Mouse (Mus musculus): Measurements from ENCODE around the gene Ccdc78. TPM values are rescaled to one million over a fixed set of nuclear protein-coding genes. Genes with fewer than 3 reads are reported as not detected.
"Not testable (repeated sequence)": the region's sequence is repeated elsewhere in the genome, so short reads cannot be mapped to it uniquely, and the experiment has no call there.

Ccdc78 gene
- polyA plus RNA-seq, 1 experiment from 2014 or later: 0.05 TPM

DNA sequence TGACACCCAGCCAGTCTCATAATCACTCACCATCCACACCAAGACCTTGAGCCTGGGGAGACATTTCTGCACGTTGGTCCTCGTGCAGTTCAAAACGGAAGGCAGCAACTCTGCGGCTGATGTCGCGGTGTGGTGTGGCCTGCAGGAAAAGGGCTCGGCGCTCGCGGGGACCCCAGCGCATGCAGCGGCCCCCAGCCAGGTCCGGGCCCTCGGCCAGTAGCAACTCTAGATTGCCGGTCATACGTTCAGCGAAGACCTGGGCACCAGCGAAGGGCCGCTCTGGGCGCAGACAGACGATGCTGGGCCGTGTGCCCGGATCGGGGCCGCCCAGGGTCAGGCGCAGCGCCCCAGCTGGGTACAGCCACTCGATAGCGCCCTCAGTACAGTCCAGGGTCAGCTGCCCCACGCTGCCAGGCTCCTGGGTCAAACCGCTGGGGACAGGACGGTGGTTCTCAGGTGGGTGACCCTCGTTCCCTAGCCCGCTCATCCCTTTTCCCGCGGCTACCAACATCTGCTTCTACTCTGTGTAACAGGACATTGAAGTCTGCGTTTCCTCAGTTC lies 9.9 kb downstream of the Ccdc78 start:
- Histone ChIP-seq H3K9me3 (replicated peaks) (no peaks in the 10 kb centered on the region), H3K4me2 (peak overlapping the region; percentile 98), H3K4me3 (replicated peaks) (peak overlapping the region; percentile 83), H3K9ac (peak overlapping the region; percentile 80), H3K4me1 (replicated peaks) (peaks cover 38% of the 10 kb centered on the region), H3K36me3 (no peaks in the 10 kb centered on the region), H3K27ac (peak overlapping the region; percentile 34), H3K27me3 (peaks cover 1% of the 10 kb centered on the region; the same call in 1 of the 2 replicates)
- WGBS (ENCODE audit: insufficient replicate concordance): 1% methylated on average over 37 of the region's 37 CpGs
- peak; percentile 3 for ATAC-seq (ENCODE audit: low read depth)
- DNase-seq: no peak

DNA sequence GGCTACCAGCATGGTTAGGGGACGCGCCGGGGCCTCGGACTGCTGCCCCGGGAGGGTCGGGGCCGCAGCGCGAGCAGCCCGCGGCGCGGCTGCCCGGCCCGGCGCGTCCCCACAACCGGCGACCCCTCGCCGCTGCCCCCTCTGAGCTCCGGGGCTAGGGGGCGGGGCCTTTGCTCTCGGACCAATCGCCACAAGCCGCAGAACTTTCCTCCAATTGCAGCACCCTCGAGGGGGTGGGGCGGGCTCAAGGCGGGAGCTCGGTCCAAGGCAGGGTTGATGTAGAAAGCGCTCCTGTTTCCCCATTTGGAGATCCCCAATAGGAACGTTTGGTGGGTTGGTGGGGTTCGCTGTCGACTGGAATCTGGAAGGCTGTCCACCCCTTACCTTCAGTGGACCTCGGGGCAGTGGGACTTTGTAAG lies 10.6 kb downstream of the Ccdc78 start, which contains the start of gene Metrn:
Metrn (minus strand) TSS at position 186 of the 419 bp plus-strand sequence.
- Histone ChIP-seq H3K9me3 (replicated peaks) (no peaks in the 10 kb centered on the region), H3K27ac (peak within 1 kb of the TSS; percentile 34), H3K27me3 (peaks cover 6% of the 10 kb centered on the region; the same call in 1 of the 2 replicates), H3K4me3 (replicated peaks) (peak within 1 kb of the TSS; percentile 83), H3K9ac (peak within 1 kb of the TSS; percentile 80), H3K4me2 (peak within 1 kb of the TSS; percentile 98), H3K4me1 (replicated peaks) (peaks cover 35% of the 10 kb centered on the region), H3K36me3 (no peaks in the 10 kb centered on the region)
- under 1% methylated on average over 35 of the region's 35 CpGs for WGBS (ENCODE audit: insufficient replicate concordance)
- ATAC-seq (ENCODE audit: low read depth) (peak; percentile 78), DNase-seq (peak; percentile 83)

DNA sequence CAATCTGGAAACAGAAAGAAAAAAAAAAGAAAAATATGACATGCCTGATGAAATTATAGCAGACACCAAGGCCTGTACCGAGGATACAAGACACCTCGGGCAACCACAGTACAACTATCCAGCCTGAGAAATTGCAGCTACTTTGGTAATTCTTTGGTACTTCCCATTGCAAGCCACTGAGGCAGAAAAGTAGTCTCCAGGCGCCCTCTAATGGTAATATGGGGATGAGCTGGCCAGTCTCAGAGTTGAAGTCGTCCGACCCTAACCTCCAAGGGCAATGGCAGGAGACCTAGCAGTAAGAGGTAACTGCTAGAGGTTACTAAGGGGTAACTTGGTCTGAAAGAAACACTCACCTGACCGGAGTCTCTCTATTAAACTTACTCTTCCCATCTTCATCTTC lies 14.6 kb downstream of the Ccdc78 start:
- peaks cover 12% of the 10 kb centered on the region for H3K4me1 ChIP-seq (replicated peaks)
- ATAC-seq (ENCODE audit: low read depth) (no peak), DNase-seq (peak; percentile 62)
- no peak overlapping the region for H3K27ac ChIP-seq
- 5% methylated on average over 6 of the region's 6 CpGs for WGBS (ENCODE audit: insufficient replicate concordance)
- H3K9me3 ChIP-seq (replicated peaks): no peaks in the 10 kb centered on the region
- H3K27me3 ChIP-seq: peaks cover 34% of the 10 kb centered on the region
- H3K9ac ChIP-seq: no peak overlapping the region
- H3K4me3 ChIP-seq (replicated peaks): no peak overlapping the region
- no peaks in the 10 kb centered on the region for H3K36me3 ChIP-seq
- no peak overlapping the region for H3K4me2 ChIP-seq

DNA sequence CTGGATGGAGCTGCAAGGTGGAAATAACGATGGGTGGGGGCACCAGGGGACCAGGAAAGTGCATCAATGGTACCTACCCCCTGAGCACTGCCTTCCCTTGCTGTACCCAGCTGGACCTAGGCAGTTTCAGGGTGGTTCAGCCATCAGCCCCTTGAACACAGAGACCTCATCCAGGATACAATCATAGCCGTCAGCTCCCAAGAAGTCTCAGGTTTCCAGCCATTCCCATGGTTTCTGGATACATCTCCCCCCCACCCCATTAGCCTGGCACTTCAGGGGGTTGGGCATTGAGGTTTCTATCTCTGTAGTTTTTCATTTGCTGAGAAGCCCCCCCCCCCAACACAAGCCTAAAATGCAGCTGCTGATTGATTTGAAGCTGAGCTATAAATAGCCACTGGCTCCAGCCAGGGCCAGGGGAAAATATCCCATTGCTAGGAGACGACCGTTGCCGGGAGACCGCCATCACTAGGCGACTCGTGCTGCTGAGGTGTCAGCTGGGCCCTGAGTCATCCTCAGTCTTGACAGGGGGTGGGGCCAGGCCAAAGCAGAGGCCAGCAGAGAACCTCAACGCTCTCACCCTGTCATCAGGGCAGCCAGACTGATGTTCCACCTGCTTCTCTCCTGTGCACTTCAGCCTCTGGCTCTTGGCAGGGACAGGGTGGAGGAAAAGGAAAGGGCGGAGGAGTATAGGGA lies 16.6 kb downstream of the Ccdc78 start:
- H3K9ac ChIP-seq: no peak overlapping the region
- no peak overlapping the region for H3K4me3 ChIP-seq (replicated peaks)
- no peaks in the 10 kb centered on the region for H3K9me3 ChIP-seq (replicated peaks)
- H3K27me3 ChIP-seq: peaks cover 48% of the 10 kb centered on the region
- H3K4me2 ChIP-seq: no peak overlapping the region
- H3K27ac ChIP-seq: no peak overlapping the region
- ATAC-seq (ENCODE audit: low read depth) (no peak), DNase-seq (no peak)
- H3K4me1 ChIP-seq (replicated peaks): no peaks in the 10 kb centered on the region
- WGBS (ENCODE audit: insufficient replicate concordance): 11% methylated on average over 10 of the region's 10 CpGs
- no peaks in the 10 kb centered on the region for H3K36me3 ChIP-seq

DNA sequence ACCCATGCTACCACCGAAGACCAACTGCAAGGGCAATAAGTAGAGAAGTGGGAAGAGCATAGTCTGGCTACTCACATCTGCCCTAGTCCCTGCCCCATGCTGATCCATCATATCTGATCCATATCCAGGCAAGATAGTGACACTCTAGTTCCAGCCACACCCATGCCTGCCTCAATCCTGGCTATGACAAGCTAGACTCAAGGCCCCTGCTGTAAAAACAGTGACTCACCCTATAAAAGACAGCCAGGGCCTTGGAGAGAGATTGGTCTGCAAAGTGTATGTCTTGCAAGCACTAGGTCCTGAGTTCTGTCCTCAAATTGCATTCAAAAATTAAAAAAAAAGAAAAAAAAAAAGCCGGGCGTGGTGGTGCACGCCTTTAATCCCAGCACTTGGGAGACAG lies 20.1 kb downstream of the Ccdc78 start:
- H3K36me3 ChIP-seq: no peaks in the 10 kb centered on the region
- H3K27me3 ChIP-seq: peaks cover 80% of the 10 kb centered on the region
- H3K4me1 ChIP-seq (replicated peaks): peaks cover 13% of the 10 kb centered on the region
- no peaks in the 10 kb centered on the region for H3K9me3 ChIP-seq (replicated peaks)
- no peak overlapping the region for H3K4me2 ChIP-seq
- ATAC-seq (ENCODE audit: low read depth): no peak
- H3K4me3 ChIP-seq (replicated peaks): no peak overlapping the region
- H3K9ac ChIP-seq: no peak overlapping the region
- no peak for DNase-seq
- no peak overlapping the region for H3K27ac ChIP-seq
- WGBS (ENCODE audit: insufficient replicate concordance): 75% methylated on average over 4 of the region's 4 CpGs

DNA sequence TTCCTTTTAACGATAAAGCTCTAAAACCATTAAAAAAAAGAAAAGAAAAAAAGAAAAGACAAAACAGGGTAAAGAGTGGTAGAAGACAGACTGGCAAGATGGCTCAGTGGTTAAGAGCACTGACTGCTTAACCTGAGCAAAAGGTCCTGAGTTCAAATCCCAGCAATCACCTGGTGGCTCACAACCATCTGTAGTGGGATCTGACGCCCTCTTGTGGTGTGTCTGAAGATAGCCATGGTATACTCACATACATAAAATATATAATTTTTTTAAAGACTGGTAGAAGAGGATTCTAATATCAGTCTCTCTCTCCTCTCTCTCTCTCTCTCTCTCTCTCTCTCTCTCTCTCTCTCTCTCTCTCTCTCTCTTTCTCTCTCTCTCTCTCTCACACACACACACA lies 21.1 kb downstream of the Ccdc78 start:
- H3K9me3 ChIP-seq (replicated peaks); DNase-seq; H3K36me3 ChIP-seq; H3K9ac ChIP-seq; H3K4me2 ChIP-seq; H3K4me3 ChIP-seq (replicated peaks); ATAC-seq (ENCODE audit: low read depth); H3K27ac ChIP-seq: not testable (repeated sequence)
- 42% methylated on average over 2 of the region's 2 CpGs for WGBS (ENCODE audit: insufficient replicate concordance)
- peaks cover 82% of the 10 kb centered on the region for H3K27me3 ChIP-seq
- peaks cover 13% of the 10 kb centered on the region for H3K4me1 ChIP-seq (replicated peaks)

DNA sequence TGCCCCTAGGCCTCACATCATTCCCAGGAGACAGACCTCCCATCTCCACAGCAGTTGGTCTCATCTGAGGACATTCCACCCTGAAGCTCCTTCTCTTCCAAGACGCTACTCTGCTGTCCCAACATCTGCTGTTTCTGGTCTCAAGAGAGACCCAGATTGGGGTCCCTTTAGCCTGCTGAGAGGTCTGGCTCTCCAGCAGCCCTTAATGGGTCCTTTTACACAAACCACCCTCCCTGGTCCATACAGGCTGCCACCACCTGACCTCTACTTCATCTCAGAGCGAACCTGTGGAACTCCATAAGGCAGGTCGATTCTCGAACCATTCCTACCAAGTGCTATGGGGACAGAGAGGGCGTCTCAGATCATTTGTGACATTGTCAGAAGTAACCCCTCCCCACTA lies 21.6 kb downstream of the Ccdc78 start:
- H3K4me1 ChIP-seq (replicated peaks): peaks cover 13% of the 10 kb centered on the region
- DNase-seq (no peak), ATAC-seq (ENCODE audit: low read depth) (no peak)
- H3K9ac ChIP-seq: no peak overlapping the region
- H3K36me3 ChIP-seq: no peaks in the 10 kb centered on the region
- no peaks in the 10 kb centered on the region for H3K9me3 ChIP-seq (replicated peaks)
- 39% methylated on average over 5 of the region's 5 CpGs for WGBS (ENCODE audit: insufficient replicate concordance)
- H3K27me3 ChIP-seq: peaks cover 82% of the 10 kb centered on the region
- H3K4me3 ChIP-seq (replicated peaks): no peak overlapping the region
- peak overlapping the region; percentile 73; the same call in 1 of the 2 replicates for H3K4me2 ChIP-seq
- H3K27ac ChIP-seq: no peak overlapping the region

DNA sequence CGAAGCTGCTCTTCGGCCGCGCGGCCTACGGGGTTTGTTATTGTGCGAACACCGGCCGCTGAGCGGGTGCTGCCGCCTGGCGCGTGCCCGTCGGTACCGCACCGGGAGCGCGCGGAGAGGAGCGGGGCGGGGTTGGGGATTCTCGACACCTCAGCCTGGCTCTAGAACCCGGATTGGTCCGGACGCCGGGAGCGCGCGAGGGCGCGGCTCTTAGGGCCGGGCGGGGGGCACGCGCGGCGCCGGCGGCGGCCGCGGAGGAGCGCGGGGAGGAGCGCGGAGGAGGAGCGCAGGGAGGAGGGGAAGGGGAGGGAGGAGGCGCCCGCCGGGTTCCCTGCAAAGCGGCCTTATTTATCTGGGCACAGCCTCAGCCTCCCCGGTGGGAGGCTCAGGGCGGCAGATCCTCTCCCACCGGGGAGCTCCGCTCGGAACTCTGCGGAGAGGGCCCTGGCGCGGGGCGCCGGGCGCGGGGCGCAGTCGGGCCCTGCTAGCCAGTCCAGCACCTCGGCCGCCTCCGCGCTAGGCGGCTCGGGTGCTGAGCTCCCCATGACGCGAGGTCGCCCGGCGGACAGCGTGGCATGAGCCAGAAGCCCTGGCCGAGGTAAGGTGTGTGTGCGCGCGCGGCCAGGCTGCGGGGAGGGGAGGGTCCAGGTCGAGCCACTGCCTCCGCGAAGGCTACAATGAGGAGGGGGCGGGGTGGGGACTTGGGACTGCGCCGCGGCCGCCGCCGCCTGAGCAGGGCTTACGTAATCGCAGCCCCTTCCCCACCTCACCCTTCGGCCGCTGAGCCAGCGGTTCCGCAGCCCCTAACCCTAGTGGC lies 22.6 kb downstream of the Ccdc78 start, which contains the start of gene Fbxl16:
Fbxl16 (plus strand) TSS at position 297 of the 817 bp plus-strand sequence.
- H3K9me3 ChIP-seq (replicated peaks): no peaks in the 10 kb centered on the region
- no peak for DNase-seq
- peak within 1 kb of the TSS; percentile 55 for H3K4me3 ChIP-seq (replicated peaks)
- H3K27ac ChIP-seq: no peak within 1 kb of the TSS
- no peaks in the 10 kb centered on the region for H3K36me3 ChIP-seq
- under 1% methylated on average over 96 of the region's 100 CpGs for WGBS (ENCODE audit: insufficient replicate concordance)
- ATAC-seq (ENCODE audit: low read depth): peak; percentile 53; the same call in 1 of the 2 replicates
- peaks cover 82% of the 10 kb centered on the region for H3K27me3 ChIP-seq
- H3K4me1 ChIP-seq (replicated peaks): peaks cover 13% of the 10 kb centered on the region
- H3K4me2 ChIP-seq: peak within 1 kb of the TSS; percentile 73
- H3K9ac ChIP-seq: peak within 1 kb of the TSS; percentile 36

DNA sequence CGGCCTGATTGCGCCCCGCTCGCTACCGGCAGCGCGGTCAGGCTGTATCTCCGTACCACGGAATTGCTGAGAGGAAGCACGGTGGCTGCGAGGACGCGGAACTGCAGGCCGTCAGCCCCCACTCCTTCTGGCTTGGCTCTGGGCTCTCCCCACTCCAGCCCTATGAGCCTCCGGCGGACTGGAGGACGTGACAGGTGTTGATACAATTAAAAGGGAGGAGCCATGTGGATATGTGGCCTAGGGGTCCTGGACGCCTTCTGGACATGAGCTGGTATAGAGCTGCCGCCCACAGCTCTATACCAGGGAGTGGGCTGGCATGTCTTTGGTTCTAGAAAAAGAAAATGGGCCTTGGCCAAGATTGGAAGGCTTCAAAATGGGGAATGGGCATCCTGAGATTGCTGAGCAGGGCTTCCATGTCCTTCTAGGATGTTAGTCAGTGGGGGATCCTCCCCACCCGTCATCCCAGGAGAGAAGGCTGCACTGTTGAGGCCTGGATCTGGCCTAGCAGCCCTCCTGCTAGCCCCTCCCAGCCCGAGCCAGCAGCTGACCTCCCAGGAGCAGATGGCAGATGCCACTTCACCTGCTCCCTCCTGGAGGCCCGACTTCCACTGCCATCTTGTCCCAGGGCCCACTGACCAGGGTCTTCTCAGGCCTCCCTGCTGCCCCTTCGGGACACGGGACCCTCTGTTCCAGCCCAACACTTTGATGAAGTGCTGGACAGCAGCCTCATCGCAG lies 23.4 kb downstream of the Ccdc78 start:
- Histone ChIP-seq H3K27ac (no peak overlapping the region), H3K9ac (peak overlapping the region; percentile 15; the same call in 1 of the 2 replicates), H3K36me3 (no peaks in the 10 kb centered on the region), H3K9me3 (replicated peaks) (no peaks in the 10 kb centered on the region), H3K27me3 (peaks cover 83% of the 10 kb centered on the region), H3K4me2 (peak overlapping the region; percentile 73), H3K4me1 (replicated peaks) (peaks cover 13% of the 10 kb centered on the region), H3K4me3 (replicated peaks) (peak overlapping the region; percentile 55)
- no peak for DNase-seq
- ATAC-seq (ENCODE audit: low read depth): no peak
- 13% methylated on average over 25 of the region's 25 CpGs for WGBS (ENCODE audit: insufficient replicate concordance)

DNA sequence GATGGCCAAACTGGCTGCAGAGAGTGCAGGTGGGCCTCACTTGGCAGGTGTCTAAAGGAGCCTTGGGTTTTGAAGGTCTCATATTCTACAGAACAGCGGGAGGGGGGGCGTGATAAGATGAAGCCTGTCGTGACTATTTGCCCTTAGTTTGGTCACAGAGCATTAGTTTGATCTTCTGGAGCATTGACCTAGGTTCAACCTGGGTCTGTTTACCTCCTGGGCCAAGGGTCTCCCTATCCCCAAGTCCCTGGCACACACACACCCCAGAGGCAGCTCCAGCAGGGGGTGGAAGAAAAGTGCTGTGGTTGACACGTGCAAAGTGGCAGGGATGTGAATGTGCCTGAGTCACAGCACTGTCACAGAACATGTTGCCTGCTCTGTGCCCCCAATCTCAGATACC lies 24.5 kb downstream of the Ccdc78 start:
- H3K9ac ChIP-seq: no peak overlapping the region
- 52% methylated on average over 4 of the region's 4 CpGs for WGBS (ENCODE audit: insufficient replicate concordance)
- H3K4me2 ChIP-seq: no peak overlapping the region
- DNase-seq (no peak), ATAC-seq (ENCODE audit: low read depth) (no peak)
- H3K27ac ChIP-seq: no peak overlapping the region
- H3K4me3 ChIP-seq (replicated peaks): no peak overlapping the region
- no peaks in the 10 kb centered on the region for H3K9me3 ChIP-seq (replicated peaks)
- H3K36me3 ChIP-seq: no peaks in the 10 kb centered on the region
- H3K27me3 ChIP-seq: peaks cover 92% of the 10 kb centered on the region
- peaks cover 13% of the 10 kb centered on the region for H3K4me1 ChIP-seq (replicated peaks)

Data from liver, embryonic 13.5 days (tissue).